Mouse (Mus musculus): Measurements from ENCODE around the gene Stub1.
"Not testable (repeated sequence)": the region's sequence is repeated elsewhere in the genome, so short reads cannot be mapped to it uniquely, and the experiment has no call there.

Stub1 gene

DNA sequence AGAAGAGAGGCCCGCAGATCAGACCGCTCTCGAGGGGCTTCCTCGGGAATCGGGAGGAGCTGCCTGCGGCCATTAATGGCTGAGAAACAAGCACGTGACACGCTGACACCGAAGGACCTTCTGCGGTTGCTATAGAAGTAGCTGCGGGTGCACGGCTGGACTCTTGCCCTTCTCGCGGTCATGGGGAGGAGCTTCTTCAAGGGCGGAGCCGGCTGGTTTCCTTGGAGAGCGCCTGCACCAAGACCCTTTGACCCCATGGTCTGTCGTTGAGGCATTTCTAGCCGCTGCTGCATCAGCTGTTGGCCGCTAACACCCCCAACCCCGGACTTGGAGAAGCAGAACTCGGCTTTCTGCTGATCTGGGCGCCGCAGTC, at the start of gene Stub1:
Stub1 (minus strand) TSS at position 114 of the 373 bp plus-strand sequence.
- DNase-seq: peak; percentile 89

DNA sequence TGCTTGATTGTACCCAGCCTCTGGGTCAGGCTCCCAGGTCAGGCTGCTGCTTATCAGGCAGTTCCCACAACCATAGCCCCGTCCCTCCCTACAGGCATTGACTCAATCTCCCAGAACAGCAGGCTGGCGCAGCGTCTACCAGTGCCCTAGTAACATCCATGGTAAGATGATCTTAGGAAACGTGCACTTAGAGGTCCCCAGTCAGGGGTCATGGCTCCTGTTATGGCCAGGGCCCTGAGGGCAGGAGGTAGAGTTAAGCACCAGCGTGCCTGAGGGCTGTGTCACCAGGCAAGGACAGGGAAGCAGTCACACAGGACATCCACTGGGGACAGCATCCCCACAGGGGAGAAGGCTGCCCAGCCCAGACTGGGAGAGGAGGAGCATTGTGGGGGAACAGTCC, 49.1 kb upstream of the Stub1 start:
- no peak for DNase-seq

DNA sequence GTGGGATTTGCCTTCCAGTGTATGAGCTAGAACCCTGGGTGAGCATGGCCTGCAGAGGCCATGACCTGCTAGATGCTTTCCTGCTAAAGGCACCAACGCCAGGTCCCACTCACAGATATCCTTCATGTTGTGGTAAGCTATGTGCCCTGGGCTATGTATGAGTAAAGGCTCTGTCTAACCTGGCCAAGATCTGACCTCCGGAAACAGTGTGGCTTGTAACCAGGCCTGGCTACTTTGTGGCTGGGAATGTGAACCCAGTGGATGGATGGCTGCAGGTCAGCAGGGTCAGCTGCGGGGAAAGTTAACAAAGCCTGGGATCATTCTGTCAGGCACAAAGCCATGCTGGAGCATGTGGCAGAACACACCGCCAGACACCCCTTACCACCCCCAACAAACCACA, 48.5 kb upstream of the Stub1 start:
- DNase-seq: no peak

DNA sequence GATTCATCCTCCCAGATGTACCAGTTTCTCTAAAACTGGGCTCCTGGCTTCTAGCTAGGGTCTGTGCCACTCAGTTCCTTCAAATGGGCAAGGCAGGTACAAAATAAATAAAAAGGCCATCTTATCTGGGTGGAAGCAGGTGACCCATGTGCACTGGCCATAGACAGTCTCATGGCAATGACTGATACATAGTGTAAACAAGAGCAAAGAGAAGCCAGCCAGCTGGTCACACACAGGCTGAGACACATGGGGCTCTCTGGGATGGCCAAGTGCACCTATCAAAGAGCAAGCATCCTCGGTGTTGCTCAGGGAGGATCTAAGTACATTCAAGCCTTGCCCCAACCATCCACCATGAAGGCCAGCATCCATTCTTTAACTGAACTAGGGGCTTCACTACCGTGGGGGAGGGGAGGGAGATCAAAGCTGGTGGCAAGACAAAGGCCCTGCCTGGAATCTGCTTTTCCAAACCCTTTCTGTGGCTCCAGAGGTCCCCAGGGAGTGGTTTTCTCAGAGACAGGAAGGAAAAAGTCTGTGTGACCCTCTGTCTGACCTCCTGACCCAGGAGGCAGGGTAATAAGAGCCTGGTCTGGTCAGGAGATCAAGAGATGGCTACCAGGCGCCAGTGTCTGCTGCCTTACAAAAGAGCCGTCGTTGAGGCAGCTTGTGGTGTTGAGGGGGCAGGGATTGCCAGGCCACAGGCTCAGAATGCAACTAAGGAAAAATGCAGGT, 47.9 kb upstream of the Stub1 start:
- DNase-seq: no peak

DNA sequence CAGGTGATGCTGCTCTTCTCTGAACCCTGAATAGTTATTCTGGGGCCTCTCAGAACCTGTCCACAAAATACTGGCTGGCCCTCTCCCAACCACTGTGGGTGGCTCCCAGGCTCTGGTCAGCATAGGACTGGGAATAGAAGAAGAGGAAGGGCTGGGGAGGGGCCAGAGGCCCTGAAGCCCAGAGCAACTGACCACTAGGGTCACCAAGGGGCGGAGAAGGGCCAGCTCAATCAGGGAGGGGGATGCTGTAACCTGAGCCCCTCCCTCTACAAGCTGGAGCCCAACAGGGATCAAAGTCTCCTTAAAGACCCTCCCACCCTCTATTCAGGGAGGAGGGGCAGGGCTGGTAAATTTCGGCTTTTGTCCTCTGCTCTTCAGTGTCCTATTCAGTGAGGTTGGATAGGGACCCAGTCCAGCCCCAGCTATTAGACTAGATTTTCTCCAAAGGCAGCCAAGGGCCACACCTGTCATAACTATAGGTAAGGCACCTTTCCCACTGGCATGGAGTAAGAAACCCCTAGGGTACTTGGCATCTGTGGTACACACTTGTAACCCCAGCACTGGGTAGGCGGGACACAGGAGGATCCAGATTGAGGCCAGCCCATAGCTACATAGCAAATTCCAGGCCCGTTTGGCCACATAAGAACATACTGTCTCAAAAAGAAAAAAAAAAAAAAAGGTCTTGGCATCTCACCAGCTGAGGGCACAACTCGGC, 47.1 kb upstream of the Stub1 start, which contains the start of gene Wfikkn1:
Wfikkn1 (minus strand) TSS at position 663 of the 715 bp plus-strand sequence.
- DNase-seq: no peak

DNA sequence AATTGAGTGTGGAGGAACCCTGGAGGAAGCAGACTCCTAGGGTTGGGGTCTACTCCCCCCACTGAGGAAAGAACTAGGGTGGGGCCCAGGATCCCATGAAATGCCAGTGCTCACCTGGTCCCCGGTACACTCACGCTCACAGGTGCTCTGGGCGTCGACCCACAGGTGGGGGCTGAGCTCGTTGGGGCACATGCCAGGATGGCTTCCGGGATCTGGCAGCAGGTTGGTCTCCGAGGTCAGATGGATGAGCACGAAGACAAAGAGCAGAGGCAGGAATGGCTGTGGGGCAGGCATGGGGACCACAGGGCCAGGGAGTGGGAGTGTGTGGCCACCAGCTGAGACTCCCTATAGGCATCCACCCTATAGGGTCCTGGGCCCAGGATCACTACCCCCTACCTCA, 46.5 kb upstream of the Stub1 start:
- no peak for DNase-seq

DNA sequence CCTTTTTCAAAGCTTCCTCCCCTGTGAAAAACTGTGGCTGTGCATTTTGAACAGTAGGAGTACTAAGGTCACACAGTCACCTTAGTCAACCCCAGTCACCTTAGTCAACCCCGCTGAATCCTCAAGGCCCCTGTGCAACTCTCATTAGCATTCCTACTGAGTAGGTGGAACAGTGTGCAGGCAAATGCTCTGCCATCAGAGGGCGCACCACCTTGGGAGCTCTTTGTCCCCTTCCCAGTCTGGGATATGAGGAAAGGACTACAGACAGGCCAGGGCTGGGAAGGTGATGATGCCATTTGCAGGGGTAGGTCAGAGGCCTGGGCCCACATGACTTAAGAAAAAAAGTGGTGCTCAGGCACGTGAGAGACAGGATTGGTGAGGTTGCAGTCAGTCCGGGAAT, 46.1 kb upstream of the Stub1 start:
- DNase-seq: peak; percentile 35

DNA sequence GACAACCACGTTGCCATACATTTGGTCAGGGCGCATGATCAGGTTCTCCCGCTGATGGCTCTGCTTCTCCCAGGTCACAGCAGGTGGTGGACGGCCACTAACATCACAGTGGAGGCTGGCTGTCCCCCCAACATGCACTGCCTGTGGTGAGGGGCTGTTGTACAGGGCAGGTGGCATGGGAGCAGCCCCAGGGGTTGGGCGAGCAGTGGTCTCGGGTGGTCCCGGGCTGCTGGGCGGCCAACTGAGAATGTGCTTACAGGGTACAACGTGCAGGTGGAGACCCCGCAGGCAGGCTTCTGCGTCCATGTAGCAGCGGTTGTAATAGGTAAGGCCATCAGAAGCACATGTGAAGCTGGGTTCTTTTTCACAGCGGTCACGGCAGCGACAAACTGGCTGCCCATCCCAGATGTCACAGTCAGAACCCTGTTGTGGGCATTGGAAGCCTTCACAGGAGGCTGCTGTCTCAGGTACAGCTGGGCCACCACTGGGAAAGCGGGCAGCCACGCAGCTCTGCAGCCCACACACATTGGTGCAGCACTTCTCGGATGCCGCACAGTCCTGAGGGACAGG, 45.5 kb upstream of the Stub1 start:
- DNase-seq: no peak

DNA sequence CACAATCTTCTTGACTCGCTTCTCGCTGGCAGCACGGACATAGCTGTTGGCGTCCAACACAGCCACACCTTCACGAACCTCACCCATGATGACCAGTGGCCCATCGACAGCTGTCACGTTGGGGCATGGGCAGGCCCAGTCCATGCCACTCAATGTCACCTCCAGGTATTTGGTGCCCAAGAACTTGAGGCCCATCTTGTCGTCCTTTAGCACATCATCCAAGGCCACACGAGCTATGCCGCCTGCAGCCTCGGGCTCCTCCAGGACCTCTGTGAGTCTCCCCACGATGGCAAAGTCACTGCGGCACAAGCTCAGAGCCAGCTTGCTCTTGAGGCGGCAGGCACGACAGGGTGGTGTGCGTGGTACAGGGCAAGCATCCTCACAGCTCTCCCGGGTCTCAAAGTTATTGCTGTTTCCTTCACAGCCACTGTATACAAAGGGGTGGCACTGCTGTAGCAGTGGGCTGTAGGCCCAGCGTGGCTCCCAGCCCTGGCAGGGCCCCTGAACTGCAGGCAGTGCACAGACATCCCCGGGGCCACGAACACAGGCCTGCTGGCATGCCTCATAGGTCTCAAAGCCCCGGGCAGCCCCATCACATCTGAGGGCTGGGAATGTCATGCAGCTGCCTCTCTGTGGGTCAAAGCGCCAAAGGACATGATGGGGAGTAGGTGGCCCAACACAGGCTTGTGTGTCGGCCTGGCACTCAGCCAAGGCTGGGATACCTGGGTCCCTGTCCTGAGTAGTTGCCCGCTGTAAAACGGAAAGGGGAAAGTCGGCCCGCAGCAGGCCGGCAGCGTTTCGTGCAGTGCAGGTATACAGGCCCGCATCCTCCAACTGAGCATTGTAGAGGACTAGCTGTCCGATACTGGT, 44.8 kb upstream of the Stub1 start:
- no peak for DNase-seq

DNA sequence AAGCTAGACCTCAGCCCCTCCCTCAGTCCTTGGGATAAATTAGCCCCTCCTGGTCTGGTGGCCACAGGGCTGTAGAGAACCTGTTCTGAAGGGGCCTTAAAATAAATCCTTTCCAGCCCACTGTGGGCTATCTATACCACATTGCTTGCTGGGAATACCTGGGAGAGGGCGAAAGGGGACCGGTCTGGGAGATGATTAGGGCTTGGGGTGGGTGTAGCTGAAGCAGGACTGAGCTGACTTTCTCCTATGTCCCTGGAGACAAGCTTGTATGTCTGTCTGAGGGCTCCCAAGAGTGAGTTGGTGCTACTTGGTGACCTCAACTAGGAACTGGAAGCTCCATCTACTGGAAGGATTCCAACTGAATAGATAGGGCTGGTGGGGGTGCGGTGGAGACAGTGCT, 43.8 kb upstream of the Stub1 start:
- DNase-seq: no peak

DNA sequence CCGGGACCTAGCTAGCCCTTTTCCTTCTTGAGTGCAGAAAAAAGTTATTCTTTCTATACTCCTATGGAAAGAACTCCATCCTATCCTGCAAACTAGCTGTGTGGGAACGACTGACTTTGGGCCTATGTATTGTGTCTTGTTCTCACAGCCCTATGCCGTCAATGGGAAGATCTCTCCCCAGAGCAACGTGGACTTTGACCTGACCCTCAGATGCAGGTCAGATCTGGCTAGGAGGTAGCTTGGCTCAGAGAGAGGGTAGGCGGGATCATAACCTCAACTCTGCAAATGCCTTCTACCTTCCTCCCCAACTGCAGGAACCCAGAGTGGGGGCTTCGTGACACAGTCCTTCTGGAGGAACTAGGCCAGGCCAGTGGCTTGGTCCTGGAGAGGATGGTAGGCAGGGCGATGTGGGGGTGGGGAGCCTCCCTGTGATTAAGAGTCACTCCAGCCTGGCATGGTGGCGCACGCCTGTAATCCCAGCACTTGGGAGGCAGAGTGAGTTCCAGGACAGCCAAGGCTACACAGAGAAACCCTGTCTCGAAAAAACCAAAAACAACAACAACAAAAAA, 43.2 kb upstream of the Stub1 start:
- DNase-seq: no peak

DNA sequence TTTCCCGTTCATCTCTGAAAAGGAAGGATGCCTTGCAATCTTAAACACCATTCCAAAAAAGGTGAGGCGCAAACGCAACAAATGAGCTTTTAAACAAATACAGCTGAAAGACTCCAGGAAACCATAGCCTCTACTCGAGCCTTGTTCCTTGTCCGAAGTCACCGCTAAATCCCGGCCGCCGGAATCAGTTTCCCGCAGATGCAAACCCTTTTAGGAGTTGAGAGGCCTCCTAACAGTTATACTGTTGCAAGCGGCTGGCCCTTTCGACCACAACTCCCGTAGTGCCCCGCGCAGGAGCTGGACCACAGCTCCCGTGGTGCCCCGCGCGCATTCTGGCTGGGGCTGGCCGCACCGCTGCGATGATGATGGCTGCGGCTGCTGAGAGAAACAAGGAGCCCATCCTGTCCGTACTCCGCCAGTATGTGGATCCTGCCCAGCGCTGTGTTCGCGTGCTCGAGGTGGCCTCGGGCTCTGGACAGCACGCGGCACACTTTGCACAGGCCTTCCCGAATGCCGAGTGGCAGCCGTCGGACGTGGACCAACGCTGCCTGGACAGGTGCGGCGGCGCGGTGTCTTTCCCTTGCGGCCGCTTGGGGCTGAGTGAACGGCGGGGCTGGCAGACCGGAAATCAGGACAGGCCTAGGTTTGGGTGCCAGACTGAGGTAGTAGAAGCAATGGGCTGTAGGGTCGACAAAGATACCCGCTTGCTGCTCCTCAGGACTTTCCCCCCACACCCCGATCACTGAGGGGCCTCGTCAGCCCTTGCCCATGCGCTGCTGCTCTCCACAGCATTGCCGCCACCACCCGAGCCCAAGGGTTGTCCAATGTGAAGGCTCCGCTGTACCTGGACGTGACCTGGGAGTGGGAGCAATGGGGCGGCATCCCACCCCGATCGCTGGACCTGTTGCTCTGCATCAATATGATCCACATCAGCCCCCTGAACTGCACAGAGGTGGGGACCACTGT, 42.2 kb upstream of the Stub1 start:
- DNase-seq: peak; percentile 88

DNA sequence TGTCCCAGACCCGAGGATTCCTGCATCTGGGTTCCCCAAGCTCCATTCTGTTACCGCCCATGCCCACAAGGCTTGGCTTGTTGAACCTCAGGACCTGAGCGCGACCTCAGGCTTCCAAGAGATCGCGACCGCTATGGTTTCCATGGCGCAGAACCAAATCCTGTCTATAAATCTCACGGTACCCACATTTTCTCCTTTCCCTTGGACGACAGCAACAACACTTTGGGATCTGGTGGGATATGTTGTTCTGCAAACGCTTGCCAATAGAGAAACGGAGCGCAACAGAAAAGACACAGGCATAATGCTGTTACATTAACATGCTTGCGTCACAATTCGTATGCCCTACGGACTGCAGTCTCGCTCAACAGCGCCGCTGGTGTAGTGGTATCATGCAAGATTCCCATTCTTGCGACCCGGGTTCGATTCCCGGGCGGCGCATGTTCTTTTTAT, 41.5 kb upstream of the Stub1 start, which contains the start of gene Mettl26:
Mettl26 (plus strand) TSS at position 354 of the 450 bp plus-strand sequence.
- peak; percentile 98 for DNase-seq

DNA sequence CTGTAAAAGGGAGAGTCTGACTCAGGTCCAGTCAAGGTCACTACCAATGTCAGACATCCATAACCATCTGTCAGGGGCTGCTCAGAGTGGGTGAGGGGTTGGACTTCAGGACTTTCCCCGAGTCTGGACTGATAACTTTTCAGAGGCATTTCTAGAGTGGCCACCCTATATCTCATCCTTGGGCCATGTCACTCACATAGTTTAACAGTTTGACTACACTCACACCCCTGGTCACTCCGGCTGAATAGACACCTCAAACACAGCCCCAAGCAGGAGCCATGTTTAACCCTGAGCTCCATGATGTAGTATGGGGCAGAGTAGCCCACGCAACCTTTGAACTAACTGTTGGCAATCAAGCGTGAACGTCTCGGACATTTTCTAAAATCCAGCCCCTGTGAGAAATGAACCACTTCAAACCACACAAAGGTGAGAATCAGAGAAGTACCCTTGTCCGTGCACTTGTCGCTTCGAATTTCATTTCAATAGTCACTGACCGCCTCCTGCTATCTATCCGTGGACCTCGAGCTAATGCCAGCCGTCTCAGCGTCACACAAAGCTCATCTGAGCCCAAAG, 41.0 kb upstream of the Stub1 start:
- DNase-seq: no peak

DNA sequence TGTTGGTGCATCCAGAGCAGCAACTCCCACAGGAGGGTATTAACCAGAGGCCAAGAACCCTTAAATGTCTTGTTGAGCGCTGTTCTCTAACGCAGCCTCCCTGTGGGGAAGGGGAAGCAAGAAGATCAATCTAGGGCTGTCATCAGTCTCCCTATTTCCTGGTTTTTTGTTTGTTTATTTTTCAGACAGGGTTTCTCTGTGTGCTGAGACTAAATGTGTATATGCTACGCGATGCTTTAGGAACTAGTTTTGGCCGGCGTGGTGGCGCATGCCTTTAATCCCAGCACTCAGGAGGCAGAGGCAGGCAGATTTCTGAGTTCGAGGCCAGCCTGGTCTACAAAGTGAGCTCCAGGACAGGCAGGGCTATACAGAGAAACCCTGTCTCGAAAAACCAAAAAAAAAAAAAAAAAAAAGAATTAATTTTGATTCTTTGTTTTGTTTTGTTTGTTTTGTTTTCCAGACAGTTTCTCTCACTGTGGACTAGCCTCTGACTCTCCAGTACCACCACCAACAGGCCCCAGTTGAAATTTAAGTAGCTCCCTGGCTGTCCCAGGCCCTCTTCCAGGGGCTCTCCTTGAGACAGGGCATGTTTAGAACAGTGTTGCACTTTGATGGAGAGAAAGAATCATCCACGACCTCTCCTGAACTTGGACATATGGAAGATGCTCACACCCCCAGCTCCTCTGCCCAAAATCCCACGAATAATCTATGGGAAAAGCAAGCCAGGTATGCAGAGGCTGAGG, 40.4 kb upstream of the Stub1 start:
- DNase-seq: no peak

DNA sequence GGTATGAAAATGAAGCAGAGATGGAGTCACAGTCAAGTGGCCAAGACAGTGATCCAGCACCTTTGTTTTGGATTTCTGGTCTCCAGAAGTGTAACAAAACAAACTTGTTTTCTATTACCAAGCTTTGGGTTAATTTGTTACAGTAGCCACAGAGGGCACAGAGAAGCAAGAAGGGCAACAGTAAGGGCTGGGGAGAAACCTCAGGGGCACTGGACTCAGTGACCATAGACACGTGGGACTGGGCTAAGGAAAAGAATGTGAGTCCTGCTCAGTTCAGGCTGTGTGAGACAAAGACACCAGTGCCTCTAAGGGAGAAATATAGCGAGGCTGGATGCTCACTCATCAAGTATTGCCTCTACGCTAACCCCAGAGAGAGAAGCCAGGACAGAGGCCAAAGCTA, 39.5 kb upstream of the Stub1 start:
- DNase-seq: no peak

DNA sequence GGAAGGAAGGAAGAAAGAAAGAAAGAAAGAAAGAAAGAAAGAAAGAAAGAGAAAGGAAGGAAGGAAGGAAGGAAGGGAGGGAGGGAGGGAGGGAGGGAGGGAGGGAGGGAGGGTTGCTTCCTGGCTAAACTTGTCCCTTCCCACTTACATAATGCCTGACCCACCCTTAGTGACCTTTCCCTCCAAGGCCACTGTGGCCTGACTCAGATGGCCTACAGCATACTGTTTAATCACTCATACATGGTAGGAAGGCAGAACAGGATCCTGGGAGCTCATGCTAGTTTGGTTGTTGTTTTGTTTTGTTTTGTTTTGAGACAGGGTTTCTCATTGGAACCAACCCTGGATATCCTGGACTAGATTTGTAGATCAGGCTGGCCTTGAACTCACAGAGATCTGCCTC, 38.4 kb upstream of the Stub1 start:
- DNase-seq: not testable (repeated sequence)

DNA sequence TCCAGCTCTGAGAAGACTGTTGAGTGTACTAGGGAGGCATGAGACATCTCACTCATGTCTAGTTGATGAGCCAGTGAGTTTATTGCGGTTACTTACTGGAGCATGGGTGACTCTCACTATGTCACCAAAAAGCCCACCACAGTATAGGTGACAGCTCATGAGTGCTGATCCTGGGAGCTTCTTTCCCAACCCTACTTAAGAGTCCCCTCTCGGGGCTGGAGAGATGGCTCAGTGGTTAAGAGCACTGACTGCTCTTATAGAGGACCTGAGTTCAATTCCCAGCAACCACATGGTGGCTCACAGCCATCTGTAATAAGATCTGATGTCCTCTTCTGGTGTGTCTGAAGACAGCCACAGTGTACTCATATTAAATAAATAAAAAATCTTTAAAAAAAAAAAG, 36.8 kb upstream of the Stub1 start:
- no peak for DNase-seq

DNA sequence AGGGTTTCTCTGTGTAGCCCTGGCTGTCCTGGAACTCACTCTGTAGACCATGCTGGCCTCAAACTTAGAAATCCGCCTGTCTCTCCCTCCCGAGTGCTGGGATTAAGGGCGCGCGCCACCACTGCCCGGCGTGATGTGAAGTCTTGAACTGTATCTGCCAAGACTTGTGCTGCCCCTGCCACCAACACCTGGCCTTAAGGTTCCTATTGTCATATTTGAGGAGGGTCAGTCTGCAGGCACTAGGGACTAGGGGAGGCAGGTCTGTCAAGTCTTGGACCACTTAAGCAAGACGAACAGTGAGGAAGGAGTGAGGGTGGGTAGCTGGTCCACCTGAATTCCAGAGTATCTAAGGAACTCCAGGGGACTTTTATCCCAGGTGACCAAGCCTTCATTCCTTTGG, 36.3 kb upstream of the Stub1 start:
- no peak for DNase-seq

DNA sequence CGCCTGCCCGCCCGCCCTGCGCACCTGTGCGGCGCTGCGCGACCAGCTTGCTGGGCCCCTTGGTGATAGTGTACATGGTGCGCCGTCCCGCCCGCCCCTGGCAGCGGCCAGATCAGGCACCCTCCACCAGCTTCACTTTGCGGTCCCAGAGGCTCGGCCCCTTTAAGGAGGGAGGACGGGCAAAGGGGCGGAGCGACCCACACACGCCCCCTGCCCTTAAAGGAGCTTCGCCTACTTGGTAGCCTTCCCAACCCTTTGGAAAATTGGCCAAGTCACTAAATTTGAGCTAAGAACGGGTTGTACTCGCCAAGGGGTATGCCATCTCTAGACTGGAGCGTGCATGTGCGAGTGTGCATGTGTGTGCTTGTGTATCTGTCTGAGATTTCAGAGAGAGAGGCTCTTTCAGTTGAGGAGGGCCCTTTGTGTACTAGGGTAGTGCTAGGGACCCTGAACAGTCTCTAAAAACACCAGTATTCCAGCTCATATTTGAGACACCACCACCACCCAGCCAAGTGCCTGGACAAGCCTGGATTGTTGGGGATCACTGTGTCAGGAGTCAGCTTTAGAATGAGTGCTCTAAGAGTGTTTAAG, 35.5 kb upstream of the Stub1 start, which contains the start of gene Mcrip2:
Mcrip2 (minus strand) TSS at position 164 of the 591 bp plus-strand sequence.
- DNase-seq: peak; percentile 83

Data from lung, postnatal 14 days (tissue).